Mouse (Mus musculus) c-Kit-positive CD71-positive TER-119-negative erythroid progenitor cells, embryonic 14.5 days (primary cell): Measurements from ENCODE around the gene Zim1.

Experiments
- DNase-seq: peaks from one replicate; pipeline ENCODE4 v3.0.0-alpha.2; 2013; ENCODE audit warnings: low read depth

Zim1 gene

DNA sequence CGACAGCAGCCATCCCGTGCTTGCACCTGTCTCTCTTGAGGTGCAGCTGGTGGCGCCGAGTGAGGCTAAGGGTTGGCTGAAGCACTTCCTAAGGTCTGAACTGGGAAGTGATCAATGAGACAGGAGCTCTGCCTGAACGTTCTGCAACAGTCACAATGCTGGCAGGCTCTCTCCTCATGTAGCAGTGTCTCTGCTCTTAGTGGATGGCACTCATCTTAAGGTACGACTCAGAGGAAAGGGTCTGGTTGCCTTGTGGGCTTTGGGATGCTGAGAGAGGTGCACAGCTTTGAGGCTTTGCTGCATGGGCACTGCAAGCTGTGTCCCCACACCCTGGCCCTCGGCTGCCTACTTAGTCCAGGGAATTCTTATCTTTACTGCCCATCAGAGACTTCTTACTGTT, 45.0 kb downstream of the Zim1 start:
- no peak for DNase-seq

- DNase-seq = no peak
Measured at GRCm38 (mm10) chr7:6650526-6650925, 45.7 kb downstream of the Zim1 start.

- DNase-seq = no peak
Measured at GRCm38 (mm10) chr7:6645821-6646220, 50.4 kb downstream of the Zim1 start.

GRCm38 (mm10) chr7:6638076-6638475, 58.2 kb downstream of the Zim1 start:
- DNase-seq = no peak

DNA sequence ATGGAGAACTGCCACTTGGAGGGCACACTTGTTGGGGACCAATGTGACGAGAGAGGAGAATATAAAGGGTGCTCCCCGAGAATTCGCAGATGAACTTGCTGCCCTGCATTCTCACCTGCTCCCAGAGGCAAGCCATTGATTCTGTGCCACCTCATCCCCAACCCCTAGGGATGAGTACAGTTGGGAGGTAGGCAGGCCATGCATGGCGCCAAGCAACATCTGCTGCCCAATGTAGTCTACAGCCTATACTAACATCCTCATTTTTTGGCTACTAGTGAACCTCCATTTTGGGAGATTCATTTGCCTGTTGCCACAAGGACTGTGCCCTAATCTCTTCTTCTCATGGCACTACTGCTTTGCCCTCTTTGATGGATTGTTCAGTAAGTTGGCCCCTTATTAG, 59.5 kb downstream of the Zim1 start:
- no peak for DNase-seq

- DNase-seq = no peak
Measured at GRCm38 (mm10) chr7:6635831-6636230, 60.4 kb downstream of the Zim1 start.
